Mouse (Mus musculus) mouse embryonic stem cell (cell line): ENCODE measurements around the gene Dhrs7c.

Experiments
- in situ Hi-C, 2 experiments: fragments of 300-500 bp; cut with MboI; formaldehyde crosslinking; loops; 1 replicate in 1 of 2; 3 replicates in 1 of 2; pipeline ENCODE4 v1.14.3; 2019 to 2020; ENCODE audit warnings: low sequenced_read_pairs in 2 of 2, low pct_unique_long_range_greater_than_20kb in 1 of 2, mixed read lengths in 1 of 2; ENCODE audit not compliant: unreplicated experiment in 1 of 2

Gene Dhrs7c

GRCm38 (mm10) chr11:67829530-67829929 is 31.5 kb downstream of the Dhrs7c start:
- in situ Hi-C loops: no loop called here

- in situ Hi-C loops: no loop called here
These were observed 33.8 kb downstream of the Dhrs7c start for GRCm38 (mm10) chr11:67831820-67832219.

- in situ Hi-C loops: no loop called here
These were observed 37.6 kb downstream of the Dhrs7c start for GRCm38 (mm10) chr11:67835408-67836078.

GRCm38 (mm10) chr11:67839810-67840209 is 41.8 kb downstream of the Dhrs7c start:
- in situ Hi-C loops: no loop called here

- in situ Hi-C loops: no loop called here
These were observed 47.2 kb downstream of the Dhrs7c start for GRCm38 (mm10) chr11:67845193-67845592.

- in situ Hi-C loops: no loop called here
These were observed 53.8 kb downstream of the Dhrs7c start for GRCm38 (mm10) chr11:67851770-67852169.

GRCm38 (mm10) chr11:67853996-67854395 is 56.0 kb downstream of the Dhrs7c start:
- in situ Hi-C loops: no loop called here

- in situ Hi-C loops: no loop called here
These were observed 57.0 kb downstream of the Dhrs7c start for GRCm38 (mm10) chr11:67855035-67855434.

- in situ Hi-C loops: no loop called here
These were observed 60.5 kb downstream of the Dhrs7c start for GRCm38 (mm10) chr11:67858518-67858917.

- in situ Hi-C loops: no loop called here
These were observed 62.9 kb downstream of the Dhrs7c start for GRCm38 (mm10) chr11:67860743-67861398.

- in situ Hi-C loops: no loop called here
These were observed 63.4 kb downstream of the Dhrs7c start for GRCm38 (mm10) chr11:67861399-67861838.

- in situ Hi-C loops: no loop called here
These were observed 67.1 kb downstream of the Dhrs7c start for GRCm38 (mm10) chr11:67865100-67865499.
